Mouse (Mus musculus) c-Kit-positive CD71-positive TER-119-positive erythroid progenitor cells, embryonic 14.5 days (primary cell): ENCODE data around the gene Dnajc12.

Source experiments
- DNase-seq: peaks from one replicate; pipeline ENCODE4 v3.0.0-alpha.2; 2013; ENCODE audit warnings: low spot score

The Dnajc12 gene

DNA sequence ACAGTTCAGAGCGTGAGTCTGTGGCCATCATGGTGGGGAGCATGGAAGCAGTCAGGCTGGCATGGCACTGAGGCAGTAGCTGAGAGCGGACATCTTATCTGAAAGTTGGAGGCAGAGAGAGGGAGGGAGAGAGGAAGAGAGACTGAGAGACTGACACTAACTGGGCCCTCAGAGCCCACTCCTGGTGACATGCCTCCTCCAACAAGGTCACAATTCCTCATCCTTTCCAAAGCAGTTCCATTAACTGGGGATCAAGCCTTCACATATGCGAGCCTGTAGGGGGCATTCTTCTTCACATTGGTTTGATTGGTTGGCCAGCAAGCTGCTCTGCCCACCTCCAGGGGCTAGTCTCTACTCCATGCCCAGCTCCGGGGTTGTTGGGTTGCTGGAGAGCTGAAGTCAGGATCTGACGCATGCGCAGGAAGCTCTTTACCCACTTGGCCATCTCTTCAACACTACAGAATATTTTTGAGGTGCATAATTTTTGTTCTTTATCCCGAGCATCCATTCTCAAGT is 49.0 kb downstream of the Dnajc12 start:
- no peak for DNase-seq

DNA sequence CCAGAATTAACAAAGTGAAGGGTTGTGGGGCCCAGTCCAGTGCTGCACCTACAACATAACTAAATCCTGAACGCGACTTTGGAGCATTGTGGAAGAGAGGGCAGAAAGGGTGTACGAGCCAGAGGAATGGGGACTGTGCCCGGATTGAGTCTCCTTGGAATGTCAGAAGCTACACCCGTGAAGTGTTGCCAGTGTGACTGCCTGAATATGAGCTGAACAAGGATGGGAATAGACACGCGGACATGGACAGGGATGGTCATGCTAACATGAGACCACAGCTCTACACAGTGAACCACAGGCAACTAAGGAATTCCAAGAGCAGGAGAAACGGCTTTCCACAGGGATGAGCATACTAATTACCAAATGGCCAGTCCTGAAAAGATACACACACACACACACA is 49.9 kb downstream of the Dnajc12 start:
- DNase-seq: no peak

DNA sequence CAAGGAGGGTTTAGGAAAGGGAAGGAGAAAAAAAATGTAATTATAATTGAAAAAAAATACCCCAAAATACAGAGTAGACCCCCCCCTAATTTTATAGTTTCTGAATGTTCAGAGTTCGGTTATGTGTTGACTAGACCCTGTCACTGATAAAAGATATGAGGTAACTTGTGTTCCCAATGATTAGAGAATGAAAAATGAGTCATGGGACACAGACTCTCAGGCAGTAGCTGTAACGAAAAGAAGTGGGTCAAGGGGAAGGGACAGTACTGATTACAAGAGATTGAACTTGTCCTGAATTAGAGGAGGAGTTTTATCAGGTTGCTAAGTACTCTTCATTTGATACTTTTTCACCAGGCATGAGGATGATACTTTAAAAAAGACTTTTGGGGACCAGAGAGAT is 50.6 kb downstream of the Dnajc12 start:
- no peak for DNase-seq

DNA sequence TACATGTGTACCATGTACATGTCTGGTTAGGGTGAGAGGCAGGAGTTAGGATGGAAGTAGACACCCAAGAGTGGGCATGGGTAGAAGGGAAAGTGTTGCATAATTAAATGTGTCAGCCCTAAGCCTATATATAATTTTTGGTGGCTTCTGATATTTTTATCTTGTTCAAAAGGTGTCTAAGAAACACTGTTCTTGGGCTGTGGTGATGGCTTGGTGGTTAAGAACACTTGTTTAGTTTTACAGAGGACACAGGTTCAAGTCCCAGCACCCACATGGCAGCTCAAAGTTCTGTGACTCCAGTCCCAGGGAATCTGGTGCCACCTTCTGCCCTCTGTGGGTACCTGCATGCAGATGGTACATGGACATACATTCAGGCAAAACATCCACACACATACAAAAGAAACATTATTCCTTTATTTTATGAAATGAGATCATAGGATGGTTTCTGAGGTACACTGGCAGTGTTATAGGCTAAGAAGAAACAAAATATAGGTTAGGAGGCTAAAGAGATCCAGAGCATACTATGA is 56.6 kb downstream of the Dnajc12 start:
- DNase-seq: no peak

DNA sequence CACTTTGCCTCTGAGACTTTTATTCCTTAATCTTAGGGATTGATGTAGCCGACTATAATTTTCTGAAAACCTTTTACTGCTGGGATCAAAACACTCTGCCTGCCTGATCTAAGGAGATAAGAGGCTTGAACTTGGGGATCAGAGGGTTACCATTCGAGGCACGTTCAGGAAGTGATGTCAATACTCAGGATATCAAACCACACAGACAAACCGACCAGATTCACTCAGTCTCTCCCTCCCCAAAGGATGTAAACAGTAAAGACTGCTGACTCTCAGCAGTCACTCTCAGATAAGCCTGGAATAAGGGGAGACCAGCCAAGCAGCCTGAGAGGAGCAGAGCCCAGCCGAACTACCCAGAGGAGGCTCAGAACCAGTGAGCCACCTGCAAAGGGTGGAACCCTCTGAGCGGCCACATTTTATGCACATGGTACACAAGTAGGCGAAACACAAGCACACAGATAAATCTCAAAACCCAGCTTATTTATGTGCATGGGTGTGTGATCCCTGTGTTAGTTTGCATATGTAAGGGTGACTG is 57.5 kb downstream of the Dnajc12 start:
- DNase-seq: no peak

DNA sequence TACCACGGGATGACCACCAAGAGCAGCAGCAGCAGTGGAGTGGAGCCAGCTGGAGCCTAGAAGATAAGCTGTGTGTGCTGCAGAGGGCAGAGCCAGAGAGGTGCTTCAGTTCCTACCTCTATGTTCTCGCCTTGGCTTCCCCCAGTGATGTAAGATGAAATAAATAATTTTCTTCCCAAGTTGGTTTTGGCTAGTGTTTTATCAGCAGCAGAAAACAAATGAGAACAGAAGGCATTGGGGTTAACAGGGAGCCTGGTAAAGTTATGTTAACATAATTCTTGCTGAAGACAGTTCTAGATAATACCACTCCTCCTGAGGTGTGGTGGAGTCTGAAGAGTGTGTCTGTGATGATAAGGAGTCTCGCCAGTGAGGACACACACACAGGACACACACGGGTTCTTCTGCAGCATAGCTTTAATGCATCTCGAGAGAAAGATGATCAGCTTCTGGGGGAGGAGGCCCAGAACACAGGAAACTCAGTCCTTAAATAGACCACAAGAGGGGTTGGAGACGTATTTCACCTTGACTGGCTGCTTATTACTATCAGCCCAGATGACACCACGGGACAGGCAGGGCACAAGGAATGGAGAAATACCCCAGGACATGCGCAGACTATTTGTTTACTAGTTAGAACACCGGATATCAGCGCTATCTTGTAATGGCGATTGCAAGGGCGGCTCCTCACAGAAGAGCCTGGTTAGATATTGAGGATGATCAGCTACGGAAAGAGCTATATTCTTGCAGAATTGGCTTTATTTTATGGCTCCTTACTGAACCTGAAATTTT is 62.6 kb downstream of the Dnajc12 start:
- DNase-seq: peak; percentile 46

DNA sequence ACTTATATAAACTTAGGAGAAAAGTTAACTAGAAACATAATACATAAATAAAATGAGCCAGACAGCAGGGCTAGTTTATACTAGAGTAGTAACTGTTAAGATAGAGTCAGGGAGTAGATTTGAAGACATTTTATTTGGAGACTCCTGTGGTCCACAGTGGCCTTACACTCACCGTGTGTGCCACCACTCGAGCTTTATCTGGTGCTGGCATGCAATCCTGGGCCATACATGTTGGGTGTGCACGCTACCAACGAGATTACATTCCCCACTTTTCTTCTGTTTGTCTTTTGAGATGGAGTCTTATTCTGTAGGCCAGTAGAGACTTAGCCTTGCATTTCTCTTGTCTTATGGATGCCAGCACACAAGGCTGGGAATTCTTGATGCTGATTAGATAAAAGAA is 71.7 kb downstream of the Dnajc12 start:
- DNase-seq: no peak

DNA sequence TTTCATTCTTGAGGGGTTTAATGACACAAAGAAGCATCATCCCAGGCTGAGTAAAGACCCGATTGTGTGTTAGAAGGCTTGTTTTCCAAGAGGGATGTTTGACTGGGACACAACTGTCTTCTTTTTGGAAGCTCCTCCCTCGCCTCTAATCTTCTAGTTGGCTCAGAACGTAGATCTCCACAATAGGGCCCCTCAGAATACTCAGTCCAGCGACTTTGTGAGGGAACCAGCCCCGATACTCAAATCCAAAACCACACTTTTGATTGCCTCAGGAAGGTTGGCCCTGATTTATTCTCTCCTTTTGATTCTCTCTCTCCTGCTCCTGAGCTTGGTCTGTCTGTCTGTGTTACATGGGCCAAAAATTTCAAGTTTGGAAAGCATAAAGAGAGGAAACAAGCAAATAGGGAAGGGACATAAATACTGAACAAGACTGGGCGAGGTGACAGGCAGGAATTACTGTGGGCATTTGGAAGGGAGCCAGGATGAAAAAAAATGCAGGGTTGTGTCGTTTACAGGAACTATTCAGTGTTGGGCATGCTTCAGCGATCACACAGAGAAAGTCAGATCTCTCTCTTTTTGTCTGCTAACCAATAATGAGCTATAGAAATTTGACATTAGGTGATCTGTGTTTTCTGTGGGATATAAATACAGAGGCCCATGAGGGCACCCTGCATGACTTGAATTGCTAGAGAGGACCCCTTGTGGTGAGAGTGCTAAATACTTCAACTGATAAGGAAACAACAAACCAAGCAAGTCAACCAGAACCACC is 73.1 kb downstream of the Dnajc12 start:
- no peak for DNase-seq

DNA sequence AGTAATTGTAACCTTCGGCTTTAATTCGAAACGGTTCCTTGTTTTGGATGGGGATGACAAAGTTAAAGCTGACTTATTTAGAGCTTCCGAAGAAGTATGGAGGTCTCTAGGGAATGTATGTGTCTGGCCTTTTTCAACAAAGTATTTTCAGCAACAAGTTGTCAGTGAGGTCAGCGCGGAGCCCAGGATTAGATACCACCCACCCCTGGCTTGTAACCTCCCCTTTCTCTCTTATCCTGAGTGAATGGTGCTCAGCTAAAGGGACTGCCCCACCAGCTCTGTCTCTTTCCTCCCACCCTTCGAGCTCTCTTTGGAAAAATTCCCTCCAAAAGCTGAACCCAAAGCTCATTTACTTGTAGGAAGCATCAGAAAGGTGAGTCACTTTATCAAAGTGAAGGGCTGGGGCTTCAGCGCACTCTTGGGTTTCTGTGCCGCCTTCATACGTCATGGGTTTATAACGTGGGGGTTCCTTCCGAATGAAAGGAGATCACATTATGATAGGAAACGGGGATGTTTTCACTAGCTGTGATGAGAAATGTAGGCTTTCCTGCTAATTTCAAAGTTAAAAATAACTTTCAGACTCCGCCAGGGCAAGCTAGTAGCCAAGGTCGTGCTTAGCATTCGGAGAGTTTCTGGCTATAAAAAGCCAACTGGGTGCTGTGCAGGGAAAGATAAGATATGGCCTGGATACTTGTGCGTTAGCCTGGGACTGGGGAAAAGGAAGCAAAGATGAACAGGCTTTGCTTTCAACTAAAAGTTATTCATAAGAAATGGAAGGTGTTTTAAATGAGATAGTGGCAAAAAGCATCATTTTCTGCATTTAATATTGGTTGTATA is 75.3 kb downstream of the Dnajc12 start:
- DNase-seq: no peak
